Mouse (Mus musculus) testis, adult 2 months (tissue): Measurements from ENCODE around the gene Recql5.

Experiments
- CTCF ChIP-seq: fragments of 200-500 bp; IDR thresholded peaks from 2 replicates; pipeline ENCODE4 v1.5.1; 2012; ENCODE audit warnings: low read depth, mild to moderate bottlenecking, inconsistent platforms, low read length, moderate library complexity; ENCODE audit not compliant: control insufficient read depth, insufficient read depth, insufficient replicate concordance
- POLR2A ChIP-seq: fragments of 200-500 bp; IDR thresholded peaks from 2 replicates; pipeline ENCODE4 v1.6.1; 2012; ENCODE audit warnings: low read depth, mild to moderate bottlenecking, inconsistent platforms, low read length, moderate library complexity; ENCODE audit not compliant: control insufficient read depth

- no peak for TF ChIP-seq CTCF
- TF ChIP-seq POLR2A: no peak
Observed at GRCm38 (mm10) chr11:115931235-115931634, 2.0 kb downstream of the Recql5 start.
